Mouse (Mus musculus) MEL (cell line): ENCODE measurements around the gene Aspdh. TPM values are rescaled to one million over a fixed set of nuclear protein-coding genes. Genes with fewer than 3 reads are reported as not detected.

ENCODE experiments used
- DNase-seq: peaks from one replicate; pipeline ENCODE4 v3.0.0; 2011; ENCODE audit warnings: low read depth, low spot score
- H3K27ac ChIP-seq: 2 replicates; pipeline ENCODE4 v1.5.1; 2012; ENCODE audit warnings: low read depth, mild to moderate bottlenecking, control low read depth, low read length, moderate library complexity; ENCODE audit not compliant: control insufficient read depth
- H3K27me3 ChIP-seq, 2 experiments: fragments of 150-350 bp in 1 of 2; sonication (generic) in 1 of 2; 2 replicates each; pipeline ENCODE4 v1.6.1; 2012; ENCODE audit warnings: low read length in 2 of 2, mild to moderate bottlenecking in 2 of 2, improper control_type of control experiment in 1 of 2, moderate library complexity in 1 of 2; ENCODE audit not compliant: insufficient read depth in 2 of 2, control insufficient read depth in 1 of 2
- H3K36me3 ChIP-seq, 2 experiments: 2 replicates each; pipeline ENCODE4 v1.6.1; 2012 to 2014; ENCODE audit warnings: low read length in 2 of 2, improper control_type of control experiment in 1 of 2, inconsistent platforms in 1 of 2, mild to moderate bottlenecking in 1 of 2; ENCODE audit not compliant: insufficient read depth in 2 of 2, control insufficient read depth in 1 of 2
- H3K4me1 ChIP-seq, 2 experiments: fragments of 150-350 bp in 1 of 2; sonication (generic) in 1 of 2; 2 replicates each; pipeline ENCODE4 v1.6.1; 2012; ENCODE audit warnings: low read length in 2 of 2, improper control_type of control experiment in 1 of 2, mild to moderate bottlenecking in 1 of 2; ENCODE audit not compliant: insufficient read depth in 2 of 2, control insufficient read depth in 1 of 2
- H3K4me3 ChIP-seq, 2 experiments: fragments of 150-350 bp in 1 of 2; sonication (generic) in 1 of 2; 2 replicates each; pipeline ENCODE4 v1.5.1; 2012; ENCODE audit warnings: low read depth in 2 of 2, low read length in 2 of 2, mild to moderate bottlenecking in 2 of 2, moderate library complexity in 2 of 2, control low read depth in 1 of 2, improper control_type of control experiment in 1 of 2; ENCODE audit not compliant: control insufficient read depth in 1 of 2, insufficient read depth in 1 of 2
- H3K79me2 ChIP-seq: 2 replicates; pipeline ENCODE4 v1.6.1; 2012; ENCODE audit warnings: mild to moderate bottlenecking, low read length, moderate library complexity; ENCODE audit not compliant: control insufficient read depth, poor library complexity, insufficient read depth
- H3K9ac ChIP-seq: 2 replicates; pipeline ENCODE4 v1.6.1; 2012; ENCODE audit warnings: low read depth, mild to moderate bottlenecking, control low read depth, low read length, moderate library complexity; ENCODE audit not compliant: control insufficient read depth, poor library complexity, severe bottlenecking
- H3K9me3 ChIP-seq: fragments of 150-350 bp; sonication (generic); replicated peaks from 2 replicates; pipeline ENCODE4 v1.6.1; 2012; ENCODE audit warnings: mild to moderate bottlenecking, low read length, improper control_type of control experiment, moderate library complexity; ENCODE audit not compliant: insufficient read depth
- BHLHE40 ChIP-seq: IDR thresholded peaks from 2 replicates; pipeline ENCODE4 v1.6.1; 2012; ENCODE audit warnings: low read depth, mild to moderate bottlenecking, inconsistent platforms, low read length, improper control_type of control experiment, borderline replicate concordance
- CHD1 ChIP-seq: IDR thresholded peaks from 2 replicates; pipeline ENCODE4 v1.6.1; 2012; ENCODE audit warnings: low read depth, mild to moderate bottlenecking, inconsistent platforms, low read length, improper control_type of control experiment
- CTCF ChIP-seq, 3 experiments: IDR thresholded peaks in 2 of 3; conservative IDR thresholded peaks in 1 of 3; 2 replicates each; pipeline ENCODE4 v1.5.1; 2011 to 2012; ENCODE audit warnings: low read length in 3 of 3, low read depth in 2 of 3, mild to moderate bottlenecking in 2 of 3, improper control_type of control experiment in 1 of 3, inconsistent platforms in 1 of 3, mixed read lengths in 1 of 3, moderate library complexity in 1 of 3; ENCODE audit not compliant: control insufficient read depth in 1 of 3, insufficient read depth in 1 of 3, poor library complexity in 1 of 3, severe bottlenecking in 1 of 3
- E2F4 ChIP-seq: IDR thresholded peaks from 2 replicates; pipeline ENCODE4 v1.6.1; 2011; ENCODE audit warnings: low read depth, low read length, improper control_type of control experiment, borderline replicate concordance
- ELF1 ChIP-seq: IDR thresholded peaks from 2 replicates; pipeline ENCODE4 v1.6.1; 2014; ENCODE audit warnings: low read depth, mild to moderate bottlenecking, inconsistent platforms, low read length, improper control_type of control experiment, moderate library complexity
- EP300 ChIP-seq, 2 experiments: IDR thresholded peaks; 2 replicates each; pipeline ENCODE4 v1.6.1; 2011; ENCODE audit warnings: improper control_type of control experiment in 2 of 2, low read length in 2 of 2, low read depth in 1 of 2, mild to moderate bottlenecking in 1 of 2
- ETS1 ChIP-seq: IDR thresholded peaks from 2 replicates; pipeline ENCODE4 v1.6.1; 2012; ENCODE audit warnings: low read depth, mild to moderate bottlenecking, inconsistent platforms, low read length, improper control_type of control experiment, moderate library complexity
- GABPA ChIP-seq: IDR thresholded peaks from 2 replicates; pipeline ENCODE4 v1.6.1; 2012; ENCODE audit warnings: low read depth, mild to moderate bottlenecking, inconsistent platforms, low read length, improper control_type of control experiment, moderate library complexity
- HCFC1 ChIP-seq: IDR thresholded peaks from 2 replicates; pipeline ENCODE4 v1.6.1; 2012; ENCODE audit warnings: low read depth, mild to moderate bottlenecking, inconsistent platforms, low read length, improper control_type of control experiment, moderate library complexity
- JUND ChIP-seq: IDR thresholded peaks from 2 replicates; pipeline ENCODE4 v1.6.1; 2011; ENCODE audit warnings: low read depth, mild to moderate bottlenecking, improper control_type of control experiment, low read length
- NELFE ChIP-seq: IDR thresholded peaks from 2 replicates; pipeline ENCODE4 v1.6.1; 2011; ENCODE audit warnings: low read depth, low read length, improper control_type of control experiment
- POLR2A ChIP-seq, 2 experiments: IDR thresholded peaks; 2 replicates each; pipeline ENCODE4 v1.6.1; 2011 to 2012; ENCODE audit warnings: low read length in 2 of 2, mild to moderate bottlenecking in 2 of 2, control low read depth in 1 of 2, improper control_type of control experiment in 1 of 2, low read depth in 1 of 2, moderate library complexity in 1 of 2; ENCODE audit not compliant: control insufficient read depth in 1 of 2, insufficient read depth in 1 of 2, poor library complexity in 1 of 2
- POLR2AphosphoS2 ChIP-seq: IDR thresholded peaks from 2 replicates; pipeline ENCODE4 v1.6.1; 2011; ENCODE audit warnings: low read length, improper control_type of control experiment
- POLR2AphosphoS5 ChIP-seq: IDR thresholded peaks from 2 replicates; pipeline ENCODE4 v1.6.1; 2012; ENCODE audit warnings: low read depth, borderline replicate concordance, mild to moderate bottlenecking, inconsistent platforms, low read length, moderate library complexity, mixed read lengths
- RCOR1 ChIP-seq: IDR thresholded peaks from 2 replicates; pipeline ENCODE4 v1.6.1; 2012; ENCODE audit warnings: low read depth, mild to moderate bottlenecking, inconsistent platforms, low read length, improper control_type of control experiment
- SIN3A ChIP-seq: IDR thresholded peaks from 2 replicates; pipeline ENCODE4 v1.6.1; 2012; ENCODE audit warnings: low read length, improper control_type of control experiment, inconsistent platforms
- SMC3 ChIP-seq: IDR thresholded peaks from 2 replicates; pipeline ENCODE4 v1.6.1; 2011; ENCODE audit warnings: low read depth, low read length, improper control_type of control experiment
- TAL1 ChIP-seq: IDR thresholded peaks from 2 replicates; pipeline ENCODE4 v1.6.1; 2012; ENCODE audit warnings: mild to moderate bottlenecking, inconsistent platforms, low read length, moderate library complexity, mixed read lengths
- TCF12 ChIP-seq: IDR thresholded peaks from 2 replicates; pipeline ENCODE4 v1.6.1; 2014; ENCODE audit warnings: low read depth, mild to moderate bottlenecking, inconsistent platforms, low read length, improper control_type of control experiment, moderate library complexity
- UBTF ChIP-seq: IDR thresholded peaks from 2 replicates; pipeline ENCODE4 v1.6.1; 2012; ENCODE audit warnings: low read depth, mild to moderate bottlenecking, inconsistent platforms, low read length, improper control_type of control experiment, moderate library complexity, borderline replicate concordance; ENCODE audit not compliant: insufficient read depth
- ZMIZ1 ChIP-seq: IDR thresholded peaks from 2 replicates; pipeline ENCODE4 v1.6.1; 2012; ENCODE audit warnings: low read depth, mild to moderate bottlenecking, inconsistent platforms, low read length, improper control_type of control experiment, moderate library complexity
- polyA plus RNA-seq, 2 experiments: library from polyadenylated mRNA; stranded (reverse) in 1 of 2; unstranded in 1 of 2; fragments of >175 nt in 1 of 2; fragments of >200 nt in 1 of 2; gene quantifications; 2 replicates each; pipeline versions ENCODE4 v1.2.1 to v1.2.4; 2012; ENCODE audit warnings: low replicate concordance in 2 of 2, low read depth in 1 of 2; ENCODE audit not compliant: insufficient read length in 2 of 2, insufficient read depth in 1 of 2, missing spikeins in 1 of 2
- total RNA-seq: library from RNA; depleted of rRNA; stranded (reverse); fragments of 300-350 nt; gene quantifications from 2 replicates; pipeline ENCODE4 v1.2.3, GENCODE M21; 2012

Gene Aspdh
- total and polyA plus RNA-seq, 3 experiments, result 0.89 TPM; not detected in 2

- Histone ChIP-seq H3K79me2 (no peaks in the 10 kb centered on the region), H3K36me3 (0 out of 4 replicates have a peak, but pooled peaks cover 0 to 2% of the 10 kb centered on the region in 2 experiments), H3K27me3 (peaks cover 0 to 1% of the 10 kb centered on the region in 2 experiments; a peak in 3 of 4 replicates), H3K27ac (no peak overlapping the region), H3K9me3 (no peaks in the 10 kb centered on the region), H3K4me3 (no peak overlapping the region), H3K4me1 (no peaks in the 10 kb centered on the region), H3K9ac (no peak overlapping the region)
- DNase-seq, result no peak
- no peak for TF ChIP-seq JUND
- no peak for TF ChIP-seq E2F4
- no peak for TF ChIP-seq NELFE
- no peak for TF ChIP-seq SIN3A
- no peak for TF ChIP-seq SMC3
- TF ChIP-seq EP300 (IDR thresholded peaks at IDR 0.05; ENCODE audit: low read depth in 1 of 2, low read length in 2 of 2), result no peak
Measured at GRCm38 (mm10) chr7:44437188-44437587, 28.0 kb upstream of the Aspdh start.

- H3K4me1 ChIP-seq, result no peaks in the 10 kb centered on the region
- DNase-seq, result no peak
- 0 out of 4 replicates have a peak, but pooled peaks cover 0 to 2% of the 10 kb centered on the region in 2 experiments for H3K36me3 ChIP-seq
- no peak overlapping the region for H3K4me3 ChIP-seq
- H3K9me3 ChIP-seq, result no peaks in the 10 kb centered on the region
- no peak overlapping the region for H3K27ac ChIP-seq
- no peak overlapping the region for H3K9ac ChIP-seq
- H3K79me2 ChIP-seq, result no peaks in the 10 kb centered on the region
- peaks cover 0 to 1% of the 10 kb centered on the region in 2 experiments; a peak in 3 of 4 replicates for H3K27me3 ChIP-seq
- TF ChIP-seq POLR2A (IDR thresholded peaks at IDR 0.05; ENCODE audit: control insufficient read depth in 1 of 2, insufficient read depth in 1 of 2, low read depth in 1 of 2, low read length in 2 of 2, poor library complexity in 1 of 2) (no peak), ETS1 (no peak), BHLHE40 (no peak)
Measured at GRCm38 (mm10) chr7:44437933-44438332, 27.3 kb upstream of the Aspdh start.

- Histone ChIP-seq H3K4me3 (no peak overlapping the region), H3K36me3 (no peaks in the 10 kb centered on the region), H3K27ac (no peak overlapping the region), H3K27me3 (peaks cover 0 to 1% of the 10 kb centered on the region in 2 experiments; a peak in 3 of 4 replicates), H3K79me2 (no peaks in the 10 kb centered on the region), H3K4me1 (no peaks in the 10 kb centered on the region)
- no peak for DNase-seq
- TF ChIP-seq POLR2AphosphoS5, result no peak
- no peak for TF ChIP-seq POLR2AphosphoS2
- TF ChIP-seq CTCF (IDR thresholded peaks at IDR 0.05 in 2 of 3, conservative IDR thresholded peaks at IDR 0.05 in 1 of 3; ENCODE audit: control insufficient read depth in 1 of 3, insufficient read depth in 1 of 3, low read depth in 2 of 3, low read length in 3 of 3, poor library complexity in 1 of 3, severe bottlenecking in 1 of 3), result no peak
- no peak for TF ChIP-seq TCF12
- no peak for TF ChIP-seq RCOR1
- TF ChIP-seq E2F4, result no peak
- TF ChIP-seq NELFE, result no peak
- no peak for TF ChIP-seq JUND
- no peak for TF ChIP-seq TAL1
- no peak for TF ChIP-seq UBTF
- no peak for TF ChIP-seq GABPA
- no peak for TF ChIP-seq ELF1
- no peak for TF ChIP-seq HCFC1
- no peak for TF ChIP-seq ZMIZ1
- no peak for TF ChIP-seq CHD1
- TF ChIP-seq SIN3A, result no peak
- TF ChIP-seq, all 39 proteins: peak for 0
- H3K9ac ChIP-seq, result no peak overlapping the region
- H3K9me3 ChIP-seq, result no peaks in the 10 kb centered on the region
Measured at GRCm38 (mm10) chr7:44439696-44440095, 25.5 kb upstream of the Aspdh start.
